Mouse (Mus musculus): ENCODE measurements at regions not wholly inside any gene's neighbourhood (a gene's known extent, or its start where the extent isn't known, plus 50 kb on each side); places are given as distances from the start of the nearest gene placed in this dataset.
A peak's percentile ranks its signal among the peaks of the same experiment; 100 is the strongest.

- DNase-seq (ENCODE audit: low read depth, low spot score), result no peak
These were observed 272.9 kb downstream of the Cox7c start for GRCm38 (mm10) chr13:85773848-85774247.

GRCm38 (mm10) chr13:85771027-85771681, 275.6 kb downstream of the Cox7c start:
- DNase-seq (ENCODE audit: low read depth, low spot score), result no peak

GRCm38 (mm10) chr13:85770538-85770937, 276.2 kb downstream of the Cox7c start:
- no peak for DNase-seq (ENCODE audit: low read depth, low spot score)

DNA sequence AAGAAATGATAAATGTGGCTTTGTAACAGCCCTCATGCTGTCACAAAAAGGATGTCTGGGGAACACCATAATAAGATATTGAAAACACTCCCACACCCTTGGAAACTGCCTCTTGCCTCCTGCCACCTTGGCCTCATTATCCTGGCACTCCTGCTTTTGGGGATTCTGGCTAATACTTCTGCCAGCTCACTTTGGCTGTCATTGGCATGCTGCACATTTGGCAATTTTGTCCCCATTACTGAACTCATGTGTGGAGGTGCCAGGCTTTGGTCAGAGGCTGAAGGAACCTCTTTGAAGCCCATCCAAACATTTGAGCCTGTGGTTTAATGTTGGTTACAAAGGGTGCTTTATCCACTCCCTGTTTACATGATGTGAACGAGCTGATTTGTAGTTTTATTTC, 278.2 kb downstream of the Cox7c start:
- peak; percentile 24 for DNase-seq (ENCODE audit: low read depth, low spot score)

DNA sequence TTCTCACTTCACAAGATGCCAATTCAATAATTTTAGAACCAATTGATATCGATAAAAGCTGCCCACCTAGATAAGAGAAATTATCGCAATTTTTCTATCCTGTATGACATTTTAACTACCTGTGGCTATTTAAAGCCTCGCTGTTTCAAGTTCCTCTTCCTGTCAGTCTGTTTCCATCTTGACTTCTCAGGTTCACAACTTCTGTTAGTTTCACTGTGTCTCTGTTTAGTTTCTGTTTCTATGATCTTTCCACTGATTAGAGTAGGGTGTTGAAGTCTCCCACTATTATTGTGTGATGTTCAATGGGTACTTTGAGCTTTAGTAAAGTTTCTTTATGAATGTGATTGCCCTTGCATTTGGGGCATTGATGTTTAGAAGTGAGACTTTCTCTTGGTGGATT, 322.1 kb downstream of the Cox7c start:
- DNase-seq (ENCODE audit: low read depth, low spot score), result no peak

DNA sequence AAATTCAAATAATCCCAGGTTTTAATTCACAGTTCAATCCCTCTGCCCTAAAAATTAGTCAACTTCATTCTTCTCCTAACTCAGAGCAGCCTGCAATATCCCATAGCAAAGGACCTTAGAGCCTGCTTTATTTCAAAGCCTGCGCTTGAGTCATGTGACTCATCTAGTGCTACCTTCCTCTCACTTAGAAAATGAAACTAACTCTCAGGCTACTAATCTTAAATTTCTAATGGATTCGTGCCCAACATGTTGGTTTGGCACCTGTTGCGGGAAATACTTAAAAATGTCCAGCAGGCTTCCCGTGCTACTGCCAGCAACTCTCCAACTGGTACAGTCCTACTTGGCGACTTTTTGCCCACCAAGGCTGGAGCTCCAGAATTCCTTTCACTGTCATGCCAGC, 322.6 kb downstream of the Cox7c start:
- no peak for DNase-seq (ENCODE audit: low read depth, low spot score)

- no peak for DNase-seq (ENCODE audit: low read depth, low spot score)
These were observed 326.4 kb downstream of the Cox7c start for GRCm38 (mm10) chr13:85720314-85720713.

DNA sequence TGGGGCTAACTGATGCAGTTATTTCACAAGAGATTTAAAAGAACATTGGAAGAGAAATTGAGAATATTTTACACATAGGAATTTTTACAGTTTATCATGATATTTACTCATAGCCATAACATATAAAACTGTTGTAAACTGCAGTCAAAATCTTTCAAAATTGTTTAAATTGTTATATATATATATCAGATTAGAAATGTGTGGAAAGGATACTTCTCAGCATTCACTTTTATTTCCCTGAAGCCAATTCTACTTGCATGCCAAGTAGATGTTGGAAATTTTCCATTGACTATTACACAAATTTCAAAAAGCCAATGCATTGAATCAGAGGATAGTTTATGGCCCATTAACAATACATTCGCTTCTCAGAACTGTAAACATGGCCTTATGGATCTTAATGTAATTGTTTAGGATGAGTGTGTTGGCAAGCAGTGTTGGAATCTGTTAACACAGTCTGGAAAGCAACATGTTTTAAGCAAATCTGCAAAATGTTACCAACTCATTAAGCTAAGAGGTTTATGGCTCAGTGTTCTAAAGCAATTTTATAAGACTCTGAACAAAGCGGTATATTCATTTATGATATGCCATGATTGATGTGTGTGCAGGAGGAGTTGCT, 330.7 kb downstream of the Cox7c start:
- DNase-seq (ENCODE audit: low read depth, low spot score), result peak; percentile 52

GRCm38 (mm10) chr13:85692374-85692773, 354.3 kb downstream of the Cox7c start:
- no peak for DNase-seq (ENCODE audit: low read depth, low spot score)

Data from brain, embryonic 18.5 days (tissue).